ENCODE assay signal across 10 mouse cellular contexts in genomic region chr17:53659738-53660137, GRCm38 (mm10). TPM values are rescaled to one million over a fixed set of nuclear protein-coding genes. Genes with fewer than 3 reads are reported as not detected.
DNase-seq lines count a peak whose midpoint lies in the region; ATAC-seq and TF ChIP-seq lines count a peak whose summit lies in the region.
"Had no signal": no experiment of that assay in that cellular context is flagged by ENCODE, and none has a peak within 500 bp of the region (broad histone marks: within the 10 kb centered on the region; RNA-seq: fewer than 3 reads in every experiment).

No protein-coding gene starts in this region.

- peaks cover 22% of the 10 kb centered on the region; the same call in 1 of the 2 replicates for H3K4me1 ChIP-seq in midbrain, embryonic 13.5 days (replicated peaks)
- peaks cover 5% of the 10 kb centered on the region; the same call in 1 of the 2 replicates for H3K4me1 ChIP-seq in midbrain, embryonic 10.5 days
- H3K4me1 ChIP-seq: limb, embryonic 13.5 days; stomach, embryonic 15.5 days had no signal

- DNase-seq in gastrocnemius, adult 2 months: peak; percentile 23
- no peak for DNase-seq in gastrocnemius, adult 8-10 months (ENCODE audit: low spot score in 2 of 2)
- DNase-seq in midbrain, embryonic 10.5 days (ENCODE audit: low spot score): no peak
- DNase-seq in layer of hippocampus, adult 9-11 months: peak; percentile 19
- DNase-seq in right cerebral cortex, postnatal 25 days: peak; percentile 26
- no peak for DNase-seq in lung, postnatal 36 days

- ATAC-seq in midbrain, embryonic 13.5 days: peak; percentile 75
- ATAC-seq in activated CD4-positive, CD25-positive, alpha-beta regulatory T cell, adult 4 months: no peak

- H3K27ac ChIP-seq in gastrocnemius, adult 2 months: no peak overlapping the region
- no peak overlapping the region for H3K27ac ChIP-seq in midbrain, embryonic 13.5 days
- H3K27ac ChIP-seq in midbrain, embryonic 10.5 days (replicated peaks): no peak overlapping the region
- H3K27ac ChIP-seq: limb, embryonic 13.5 days; stomach, embryonic 15.5 days had no signal

- no peaks in the 10 kb centered on the region for H3K27me3 ChIP-seq in midbrain, embryonic 13.5 days
- H3K27me3 ChIP-seq in midbrain, embryonic 10.5 days (ENCODE audit: low read depth, poor library complexity, severe bottlenecking): no peaks in the 10 kb centered on the region
- H3K27me3 ChIP-seq: limb, embryonic 13.5 days; stomach, embryonic 15.5 days had no signal

- intact Hi-C loops in gastrocnemius, adult 2 months (cut with DNase I): no loop called here

- no peak overlapping the region for H3K9ac ChIP-seq in midbrain, embryonic 13.5 days (replicated peaks)
- H3K9ac ChIP-seq: limb, embryonic 13.5 days; stomach, embryonic 15.5 days had no signal

- no peaks in the 10 kb centered on the region for H3K9me3 ChIP-seq in midbrain, embryonic 13.5 days
- H3K9me3 ChIP-seq in midbrain, embryonic 10.5 days (replicated peaks): no peaks in the 10 kb centered on the region
- H3K9me3 ChIP-seq: limb, embryonic 13.5 days; stomach, embryonic 15.5 days had no signal

- no peak overlapping the region for H3K4me3 ChIP-seq in gastrocnemius, adult 2 months
- H3K4me3 ChIP-seq in midbrain, embryonic 13.5 days (replicated peaks): no peak overlapping the region
- no peak overlapping the region for H3K4me3 ChIP-seq in midbrain, embryonic 10.5 days
- H3K4me3 ChIP-seq: limb, embryonic 13.5 days; stomach, embryonic 15.5 days had no signal

- H3K36me3 ChIP-seq in midbrain, embryonic 13.5 days: peaks cover 39% of the 10 kb centered on the region
- H3K36me3 ChIP-seq in midbrain, embryonic 10.5 days: peaks cover 21% of the 10 kb centered on the region
- H3K36me3 ChIP-seq: stomach, embryonic 15.5 days had no signal

- 50% methylated on average over 4 of the region's 4 CpGs for WGBS in midbrain, embryonic 13.5 days
- 86% methylated on average over 4 of the region's 4 CpGs for WGBS in midbrain, embryonic 10.5 days

- H3K4me2 ChIP-seq in midbrain, embryonic 13.5 days (replicated peaks): no peak overlapping the region
- H3K4me2 ChIP-seq: limb, embryonic 13.5 days; stomach, embryonic 15.5 days had no signal

- TF ChIP-seq CTCF in gastrocnemius, adult 2 months (IDR thresholded peaks at IDR 0.05): no peak

RNA-seq across cellular contexts. Expression of gene Sgo1, which starts 29.4 kb away (rescaled TPM):
- total RNA-seq in gastrocnemius, adult 2 months (2021): not detected
- not detected for total RNA-seq in gastrocnemius, adult 8-10 months (2022)
- polyA plus RNA-seq in midbrain, embryonic 13.5 days (2015; fragmentation: Nextera tagmentation; extraction: Ambion mirVana): 16.7 and 17.6 TPM in 2 replicates
- polyA plus RNA-seq in midbrain, embryonic 10.5 days (2016; fragmentation: Nextera tagmentation; extraction: Ambion mirVana): 45.7 and 49.5 TPM in 2 replicates
- polyA plus RNA-seq in activated CD4-positive, CD25-positive, alpha-beta regulatory T cell, adult 4 months (2017; shearing (Covaris generic)): 10 to 100 TPM in 1 of 2 experiments, 1 to 10 TPM in 1; 7.1 to 12.3 TPM

Comparison
In these comparisons a context has a peak if more than half of its experiments do, and no peak if none do; other contexts are left out.
1. DNase-seq: peak in gastrocnemius, adult 2 months (single experiment), layer of hippocampus, adult 9-11 months (single experiment) and right cerebral cortex, postnatal 25 days (single experiment); none in gastrocnemius, adult 8-10 months (0 of 2), midbrain, embryonic 10.5 days (single experiment) and lung, postnatal 36 days (single experiment).